Mouse (Mus musculus): ENCODE measurements at regions not wholly inside any gene's neighbourhood (a gene's known extent, or its start where the extent isn't known, plus 50 kb on each side); places are given as distances from the start of the nearest gene placed in this dataset.

- DNase-seq (ENCODE audit: low read depth, low spot score): no peak
Observed at GRCm38 (mm10) chr14:67181586-67181985, 1172.6 kb upstream of the Gulo start.

DNA sequence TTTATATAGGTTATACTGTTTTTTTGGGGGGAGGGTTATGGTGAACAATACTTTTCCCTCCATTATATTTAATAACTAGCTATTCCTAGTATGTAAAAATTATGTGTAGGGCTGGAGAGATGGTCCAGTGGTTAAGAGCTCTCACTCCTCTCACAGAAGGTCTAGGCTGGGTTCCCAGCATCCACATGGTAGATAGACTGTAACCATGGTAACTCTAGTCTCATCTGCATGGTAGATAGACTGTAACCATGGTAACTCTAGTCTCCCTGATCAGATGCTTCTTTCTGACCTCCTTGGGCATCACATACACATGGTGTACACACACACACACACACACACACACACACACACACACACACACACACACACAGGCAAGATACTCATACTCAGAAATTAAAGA lies 1170.5 kb upstream of the Gulo start:
- DNase-seq (ENCODE audit: low read depth, low spot score): no peak

- peak; percentile 25 for DNase-seq (ENCODE audit: low read depth, low spot score)
Observed at GRCm38 (mm10) chr14:67178329-67179039, 1169.5 kb upstream of the Gulo start.

DNA sequence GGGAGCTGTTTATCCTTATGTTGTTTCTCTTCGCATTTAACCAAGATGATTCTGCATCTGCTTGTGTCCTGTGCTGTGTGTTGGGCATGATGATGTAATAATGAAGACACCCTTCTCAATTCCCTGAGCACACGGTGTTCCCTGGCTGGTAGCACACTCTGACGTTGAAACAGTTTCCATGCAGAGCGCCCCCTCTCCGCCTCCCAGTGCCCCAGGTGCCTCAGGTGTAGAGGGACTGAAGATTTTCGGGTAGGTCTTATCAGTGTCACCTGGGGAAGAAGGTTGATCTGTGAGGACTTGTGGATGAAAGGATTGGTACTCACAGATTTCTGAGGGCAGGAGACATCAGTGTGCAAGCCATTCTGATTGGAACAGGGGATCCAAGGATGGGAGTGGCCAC lies 1167.7 kb upstream of the Gulo start:
- DNase-seq (ENCODE audit: low read depth, low spot score): no peak

DNA sequence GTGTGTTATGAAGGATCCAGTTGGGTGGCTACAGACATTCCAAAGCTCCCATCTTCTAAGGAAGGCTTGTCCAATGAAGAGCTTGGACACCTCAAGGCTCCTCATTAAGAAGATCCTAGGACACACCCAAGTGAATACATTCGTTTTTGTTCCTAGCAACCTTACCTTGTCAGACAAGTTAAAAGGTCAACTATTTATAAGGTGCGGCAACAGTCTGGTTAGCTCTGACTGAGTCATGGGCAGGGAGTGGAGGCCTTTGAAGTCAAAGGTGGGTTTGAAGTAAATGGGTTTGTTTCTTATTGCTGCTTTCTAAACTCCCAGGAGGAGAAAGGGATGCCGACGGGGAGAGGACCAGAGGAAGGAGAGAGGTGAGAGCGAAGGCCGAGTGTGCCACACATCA lies 1167.1 kb upstream of the Gulo start:
- no peak for DNase-seq (ENCODE audit: low read depth, low spot score)

GRCm38 (mm10) chr14:67174929-67175328 lies 1165.9 kb upstream of the Gulo start:
- no peak for DNase-seq (ENCODE audit: low read depth, low spot score)

DNA sequence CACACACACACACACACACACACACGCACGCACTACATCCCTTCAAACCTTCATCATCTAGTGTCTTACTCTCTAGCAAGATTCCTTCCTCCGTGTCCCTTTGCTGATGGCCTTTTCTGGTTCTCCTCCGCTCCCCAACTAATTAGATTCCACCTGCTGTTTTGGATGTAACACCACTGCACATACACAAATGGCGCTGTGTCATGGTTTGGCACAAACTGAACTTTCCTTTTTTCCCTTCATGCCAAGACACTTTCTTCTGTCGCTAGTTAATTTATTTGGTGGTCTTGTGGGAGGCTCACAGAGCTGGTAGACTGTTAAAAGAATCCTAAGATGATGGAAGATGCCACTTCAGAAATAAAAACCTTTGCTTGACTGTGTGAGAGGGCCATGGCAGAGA lies 1161.8 kb upstream of the Gulo start:
- DNase-seq (ENCODE audit: low read depth, low spot score): no peak

DNA sequence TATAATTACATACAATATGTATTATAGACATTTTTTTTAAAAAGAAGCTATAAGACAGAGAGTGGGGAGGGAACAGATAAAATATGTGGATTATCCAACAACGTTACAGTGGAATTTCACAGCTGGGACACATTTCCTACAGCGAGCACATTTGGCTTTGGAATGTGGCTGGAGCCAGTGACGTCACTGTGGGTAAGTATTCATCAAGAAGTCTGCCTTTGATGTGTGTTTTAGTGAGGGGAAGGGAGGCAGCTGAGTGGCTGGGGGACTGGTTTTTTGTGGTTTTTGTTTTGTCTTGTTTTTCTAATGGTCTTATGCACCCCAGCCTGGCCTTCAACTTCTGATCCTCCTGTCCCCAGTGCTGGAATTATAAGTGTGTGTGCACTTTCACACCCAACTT lies 1161.2 kb upstream of the Gulo start:
- DNase-seq (ENCODE audit: low read depth, low spot score): no peak

DNA sequence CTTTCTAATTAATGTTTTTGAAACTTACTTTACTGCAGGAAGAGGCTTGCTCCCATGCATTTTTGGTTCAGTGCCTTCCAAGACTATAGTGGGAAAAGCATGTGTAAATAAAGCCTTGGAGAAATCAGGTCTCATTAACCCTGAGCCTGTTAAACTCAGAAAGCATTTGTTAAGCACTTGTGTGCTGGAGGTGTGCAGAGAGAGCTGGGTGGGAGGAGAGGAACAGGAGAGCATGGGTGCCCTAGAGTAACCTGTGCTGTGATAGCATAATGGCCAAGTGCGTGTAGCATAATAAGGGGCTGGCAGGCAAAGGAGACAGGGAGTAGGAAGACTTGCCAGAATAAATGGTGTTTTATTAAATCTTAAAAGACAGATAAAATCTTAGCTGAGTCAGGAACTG lies 1160.2 kb upstream of the Gulo start:
- no peak for DNase-seq (ENCODE audit: low read depth, low spot score)

DNA sequence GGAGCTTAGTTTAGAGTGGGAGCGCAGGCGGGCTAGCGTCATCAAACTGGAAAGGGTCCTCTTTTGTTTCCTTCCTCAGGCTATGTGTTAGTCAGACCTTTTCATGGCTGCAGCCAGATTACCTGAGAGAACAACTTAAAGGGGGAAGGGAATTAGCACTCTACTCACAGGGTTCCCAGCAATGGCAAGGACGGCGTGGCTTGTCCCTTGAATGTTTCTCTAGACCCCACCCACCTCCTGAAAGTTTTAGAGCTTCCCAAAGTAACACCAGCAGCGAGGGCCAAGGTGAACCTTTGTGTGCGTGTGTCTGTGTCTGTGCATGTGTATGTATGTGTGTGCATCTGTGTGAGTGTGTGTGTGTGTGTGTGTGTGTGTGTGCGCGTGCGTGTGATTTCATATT lies 1151.0 kb upstream of the Gulo start:
- no peak for DNase-seq (ENCODE audit: low read depth, low spot score)

- DNase-seq (ENCODE audit: low read depth, low spot score): no peak
Observed at GRCm38 (mm10) chr14:67158867-67159266, 1149.9 kb upstream of the Gulo start.

- no peak for DNase-seq (ENCODE audit: low read depth, low spot score)
Observed at GRCm38 (mm10) chr14:67156366-67156765, 1147.4 kb upstream of the Gulo start.

DNA sequence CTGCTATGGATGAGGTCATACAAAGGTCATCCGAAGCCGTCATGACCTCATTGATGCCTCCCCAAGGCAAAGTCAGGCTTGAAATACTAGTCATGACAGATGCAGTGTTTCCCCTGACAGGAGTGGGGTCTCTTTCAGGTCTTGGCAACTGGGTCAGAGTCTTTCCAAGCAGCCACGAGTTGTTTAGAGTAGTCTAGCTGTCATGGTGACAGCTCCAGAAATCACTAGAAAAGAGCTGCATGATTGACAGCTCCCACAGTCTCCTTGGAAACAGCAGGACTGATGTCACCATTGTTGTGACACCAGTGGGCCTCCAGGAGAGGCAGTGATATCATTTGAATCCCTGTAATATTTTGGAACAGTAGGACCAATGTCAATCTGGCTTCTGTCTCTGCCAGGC lies 1144.6 kb upstream of the Gulo start:
- DNase-seq (ENCODE audit: low read depth, low spot score): no peak

GRCm38 (mm10) chr14:67149961-67150471 lies 1141.0 kb upstream of the Gulo start:
- no peak for DNase-seq (ENCODE audit: low read depth, low spot score)

- no peak for DNase-seq (ENCODE audit: low read depth, low spot score)
Observed at GRCm38 (mm10) chr14:67149091-67149490, 1140.1 kb upstream of the Gulo start.

GRCm38 (mm10) chr14:67146602-67147001 lies 1137.6 kb upstream of the Gulo start:
- peak; percentile 9 for DNase-seq (ENCODE audit: low read depth, low spot score)

DNA sequence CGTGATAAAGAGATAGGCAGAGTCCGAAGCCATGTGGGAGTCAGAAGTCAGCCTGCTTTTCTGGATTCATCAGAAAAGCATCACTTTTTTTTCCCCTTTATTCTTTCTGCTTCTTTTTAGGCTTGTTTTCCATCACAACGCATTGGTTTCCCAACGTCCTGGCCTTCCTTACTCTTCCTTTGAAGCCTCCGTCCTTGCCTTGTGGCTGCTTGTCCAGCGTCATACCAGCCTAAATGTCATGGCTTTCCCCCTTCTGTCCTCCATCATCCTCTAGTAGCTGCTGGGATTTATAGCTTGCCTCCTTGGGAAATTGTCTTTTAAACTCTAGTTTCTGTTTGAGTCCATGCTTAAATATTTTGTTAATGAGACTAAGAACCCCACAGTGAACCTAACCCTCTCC lies 1136.0 kb upstream of the Gulo start:
- DNase-seq (ENCODE audit: low read depth, low spot score): no peak

- DNase-seq (ENCODE audit: low read depth, low spot score): no peak
Observed at GRCm38 (mm10) chr14:67144461-67144985, 1135.5 kb upstream of the Gulo start.

- no peak for DNase-seq (ENCODE audit: low read depth, low spot score)
Observed at GRCm38 (mm10) chr14:67143826-67144225, 1134.8 kb upstream of the Gulo start.

DNA sequence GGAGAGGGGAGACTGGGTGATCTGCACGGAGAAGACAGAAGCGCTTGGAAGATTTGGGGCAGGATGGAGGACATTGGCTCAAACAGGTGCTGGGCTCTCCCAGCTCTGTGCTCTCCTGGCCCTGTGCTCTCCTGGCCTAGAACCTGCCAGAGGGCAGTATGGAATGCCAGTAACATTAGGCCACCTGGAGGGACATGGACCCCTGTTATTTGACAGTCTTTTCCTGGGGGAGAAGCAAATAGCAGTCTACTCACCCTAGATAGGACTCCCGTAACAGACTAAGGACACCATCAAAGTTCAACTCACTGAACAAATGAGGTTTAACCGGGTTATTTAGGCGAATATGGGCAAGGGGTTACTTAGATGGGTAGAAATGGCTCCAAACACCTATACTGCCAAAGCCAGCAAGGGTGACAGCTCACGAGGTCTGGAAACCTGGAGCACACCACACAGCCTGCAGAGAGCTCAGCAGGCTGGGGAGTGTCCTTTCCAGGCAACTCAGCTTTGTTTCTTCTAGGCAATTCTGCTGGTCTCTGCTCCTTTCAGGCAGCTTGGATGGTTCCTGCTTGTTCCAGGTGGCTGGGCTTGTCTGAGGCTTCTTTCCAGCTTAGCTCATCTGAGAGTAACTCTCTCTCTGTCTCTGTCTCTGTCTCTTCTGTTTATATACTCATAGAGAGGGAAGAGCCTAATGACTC lies 1133.7 kb upstream of the Gulo start:
- DNase-seq (ENCODE audit: low read depth, low spot score): no peak

- DNase-seq (ENCODE audit: low read depth, low spot score): no peak
Observed at GRCm38 (mm10) chr14:67141581-67142441, 1132.8 kb upstream of the Gulo start.

GRCm38 (mm10) chr14:67141151-67141550 lies 1132.1 kb upstream of the Gulo start:
- DNase-seq (ENCODE audit: low read depth, low spot score): no peak
